Mouse (Mus musculus) layer of hippocampus, adult 6 months (tissue): ENCODE results near the gene 9930021J03Rik. TPM values are rescaled to one million over a fixed set of nuclear protein-coding genes. Genes with fewer than 3 reads are reported as not detected.

Source experiments
- long read RNA-seq, 2 experiments: library from polyadenylated mRNA; unstranded; transcript quantifications; one replicate each; pipeline ENCODE4 v2.0.0; 2019 to 2020
- polyA plus RNA-seq: library from polyadenylated mRNA; unstranded; fragments of <200 nt; fragmentation: Nextera tagmentation; gene quantifications from 2 replicates; pipeline ENCODE4 v1.2.3, GENCODE M21; 2021

Gene 9930021J03Rik
- 3.7 and 3.8 TPM in 2 replicates for polyA plus RNA-seq
- long read RNA-seq, experiment 1, partial matches to known transcripts: 12 of 15 reads
- long read RNA-seq, experiment 1, other reads (novel, unspliced or antisense): 3 of 15 reads
- long read RNA-seq, experiment 2, partial matches to known transcripts: 7 of 17 reads
- long read RNA-seq, experiment 2, other reads (novel, unspliced or antisense): 10 of 17 reads

GRCm38 (mm10) chr19:29805917-29806785 is at the start of gene 9930021J03Rik:
Gene 9930021J03Rik, minus strand, starts transcription at chr19:29805989.

GRCm38 (mm10) chr19:29812581-29813460 is 7.0 kb upstream of the 9930021J03Rik start, which contains the start of gene Ranbp6:
Gene Ranbp6, minus strand, starts transcription at chr19:29812974.

GRCm38 (mm10) chr19:29697245-29697874 is 108.4 kb downstream of the 9930021J03Rik start, which contains the start of gene Mlana:
Gene Mlana, plus strand, starts transcription at chr19:29697824.

Other genes with a start within 250 kb of the 9930021J03Rik start
- 9.5 and 13.7 TPM in 2 replicates for gene Ermp1, start 157.6 kb downstream of the 9930021J03Rik start, polyA plus RNA-seq
- not detected in 2 replicates for gene Mlana, start 108.2 kb downstream of the 9930021J03Rik start, polyA plus RNA-seq
- 8.9 and 12.0 TPM in 2 replicates for gene Ranbp6, start 7.0 kb upstream of the 9930021J03Rik start, polyA plus RNA-seq
- 77.6 and 80.0 TPM in 2 replicates for gene Il33, start 119.1 kb upstream of the 9930021J03Rik start, polyA plus RNA-seq
- gene Trpd52l3, start 197.8 kb upstream of the 9930021J03Rik start, polyA plus RNA-seq: not detected in 2 replicates
- 8.3 and 9.1 TPM in 2 replicates for gene Uhrf2, start 224.5 kb upstream of the 9930021J03Rik start, polyA plus RNA-seq